Mouse (Mus musculus): Measurements from ENCODE around the gene Gsto2.

GRCm38 (mm10) chr19:47885191-47885743, 19.9 kb downstream of the Gsto2 start:
- TF ChIP-seq CTCF (IDR thresholded peaks at IDR 0.05; ENCODE audit: borderline replicate concordance, extremely low read depth, insufficient read depth, insufficient read length), result no peak
- no peak for TF ChIP-seq POLR2A (IDR thresholded peaks at IDR 0.05; ENCODE audit: borderline replicate concordance, extremely low read depth, insufficient read depth, insufficient read length, poor library complexity, severe bottlenecking)
